Mouse (Mus musculus): ENCODE results near the gene Zfp354a.

DNA sequence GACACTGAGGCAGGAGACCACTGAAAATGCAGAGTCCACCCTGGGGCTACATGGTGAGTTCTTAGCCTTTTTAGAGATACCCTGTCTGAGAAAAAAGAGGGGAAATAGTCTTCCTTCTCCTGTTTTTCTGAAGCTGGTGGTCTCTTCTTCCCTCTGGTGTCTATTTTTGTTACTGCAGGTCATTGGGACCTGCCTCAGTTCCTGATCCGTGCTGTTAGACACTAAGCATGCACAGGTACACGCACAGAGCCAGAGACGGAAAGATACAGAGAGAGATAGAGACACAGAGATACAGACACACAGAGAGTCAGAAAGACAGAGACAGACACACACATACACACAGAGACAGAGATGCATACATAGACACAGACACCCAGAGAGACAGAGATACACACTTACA lies 5.8 kb upstream of the Zfp354a start:
- peak; percentile 31 for TF ChIP-seq CTCF (IDR thresholded peaks at IDR 0.05)
- no peak for TF ChIP-seq EP300 (IDR thresholded peaks at IDR 0.05; ENCODE audit: insufficient read depth, low read depth, low read length)
- no peak for TF ChIP-seq POLR2A (IDR thresholded peaks at IDR 0.05; ENCODE audit: insufficient read depth, low read depth, low read length)

Data from heart, adult 2 months (tissue).